18 mouse cellular contexts compared by ENCODE assay signal in the genomic region with DNA sequence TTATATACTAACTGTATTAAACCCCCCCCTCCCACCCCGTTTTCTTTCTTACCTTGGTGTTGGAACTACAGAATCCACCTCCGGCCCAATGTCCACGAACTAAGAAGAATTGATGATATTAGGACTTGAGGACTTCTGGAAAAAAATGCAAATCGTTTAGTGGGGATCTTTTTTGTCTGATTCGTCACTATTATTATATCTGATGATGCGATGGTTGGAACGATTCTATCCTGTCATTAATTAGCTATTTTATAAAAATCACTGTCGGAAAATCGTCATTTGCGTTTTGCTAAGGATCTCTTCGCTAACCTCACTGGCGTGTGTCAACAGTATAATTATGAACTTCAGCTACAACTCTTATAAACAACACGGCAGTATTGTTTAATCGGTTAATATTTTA. TPM values are rescaled to one million over a fixed set of nuclear protein-coding genes. Genes with fewer than 3 reads are reported as not detected.
A peak's percentile ranks its signal among the peaks of the same experiment; 100 is the strongest.
DNase-seq lines count a peak whose midpoint lies in the region; ATAC-seq and TF ChIP-seq lines count a peak whose summit lies in the region.
"Had no signal": no experiment of that assay in that cellular context is flagged by ENCODE, and none has a peak within 500 bp of the region (broad histone marks: within the 10 kb centered on the region; RNA-seq: fewer than 3 reads in every experiment).

No protein-coding gene starts in this region.

- no peak overlapping the region for H3K4me2 ChIP-seq in hindbrain, embryonic 16.5 days (ENCODE audit: low read length)
- H3K4me2 ChIP-seq in limb, embryonic 14.5 days (replicated peaks; ENCODE audit: low read depth, low read length, severe bottlenecking) = no peak overlapping the region
- peak overlapping the region; percentile 82; the same call in 1 of the 2 replicates for H3K4me2 ChIP-seq in embryonic facial prominence, embryonic 12.5 days (replicated peaks)

- no peaks in the 10 kb centered on the region for H3K9me3 ChIP-seq in hindbrain, embryonic 10.5 days
- H3K9me3 ChIP-seq in hindbrain, embryonic 16.5 days (ENCODE audit: control insufficient read depth, low read length) = no peaks in the 10 kb centered on the region
- no peaks in the 10 kb centered on the region for H3K9me3 ChIP-seq in limb, embryonic 14.5 days (ENCODE audit: control insufficient read depth, low read length)
- no peaks in the 10 kb centered on the region for H3K9me3 ChIP-seq in limb, embryonic 10.5 days (replicated peaks)
- no peaks in the 10 kb centered on the region for H3K9me3 ChIP-seq in embryonic facial prominence, embryonic 12.5 days
- H3K9me3 ChIP-seq: heart, embryonic 12.5 days had no signal

- TF ChIP-seq CTCF in brain, embryonic 14.5 days (IDR thresholded peaks at IDR 0.05; ENCODE audit: borderline replicate concordance, extremely low read depth, insufficient read depth, insufficient read length) = no peak

- peaks cover 69% of the 10 kb centered on the region for H3K27me3 ChIP-seq in hindbrain, embryonic 10.5 days (ENCODE audit: insufficient read depth, poor library complexity, severe bottlenecking)
- peaks cover 31% of the 10 kb centered on the region for H3K27me3 ChIP-seq in hindbrain, embryonic 16.5 days (replicated peaks; ENCODE audit: control insufficient read depth, insufficient read depth, low read length)
- H3K27me3 ChIP-seq in limb, embryonic 14.5 days (ENCODE audit: control insufficient read depth, insufficient read depth, low read length) = peaks cover 56% of the 10 kb centered on the region
- peaks cover 68% of the 10 kb centered on the region for H3K27me3 ChIP-seq in limb, embryonic 10.5 days (ENCODE audit: low read depth, poor library complexity, severe bottlenecking)
- H3K27me3 ChIP-seq in embryonic facial prominence, embryonic 12.5 days = peaks cover 49% of the 10 kb centered on the region

- 6% methylated on average over 14 of the region's 14 CpGs for WGBS in hindbrain, embryonic 10.5 days
- WGBS in hindbrain, embryonic 16.5 days = 6% methylated on average over 14 of the region's 14 CpGs
- WGBS in limb, embryonic 14.5 days = 5% methylated on average over 14 of the region's 14 CpGs
- 5% methylated on average over 14 of the region's 14 CpGs for WGBS in limb, embryonic 10.5 days
- 4% methylated on average over 14 of the region's 14 CpGs for WGBS in embryonic facial prominence, embryonic 12.5 days

- no peak for DNase-seq in hindbrain, embryonic 10.5 days (ENCODE audit: low spot score)
- no peak for DNase-seq in limb, embryonic 14.5 days (ENCODE audit: low spot score)
- no peak for DNase-seq in limb, embryonic 10.5 days (ENCODE audit: low spot score)
- peak; percentile 47 for DNase-seq in brain, embryonic 14.5 days (ENCODE audit: low read depth)
- no peak for DNase-seq in cerebellum, postnatal 36 days
- DNase-seq in frontal cortex, adult 2 months (ENCODE audit: extremely low spot score in 1 of 2, low spot score in 1 of 2) = no peak
- DNase-seq: adrenal gland, postnatal 25 days; cerebellum, adult 9-11 months; gastrocnemius, postnatal 36 days; liver; lung, postnatal 10 days; spleen, adult 18-20 months; thymus, postnatal 14 days had no signal

- H3K36me3 ChIP-seq in hindbrain, embryonic 10.5 days = no peaks in the 10 kb centered on the region
- no peaks in the 10 kb centered on the region for H3K36me3 ChIP-seq in hindbrain, embryonic 16.5 days (ENCODE audit: control insufficient read depth, insufficient read depth, low read length)
- H3K36me3 ChIP-seq in limb, embryonic 14.5 days (ENCODE audit: control insufficient read depth, insufficient read depth, low read length) = no peaks in the 10 kb centered on the region
- H3K36me3 ChIP-seq in limb, embryonic 10.5 days = no peaks in the 10 kb centered on the region
- H3K36me3 ChIP-seq in embryonic facial prominence, embryonic 12.5 days = no peaks in the 10 kb centered on the region
- H3K36me3 ChIP-seq: heart, embryonic 12.5 days had no signal

- H3K4me3 ChIP-seq in hindbrain, embryonic 10.5 days = peak overlapping the region; percentile 68; the same call in 1 of the 2 replicates
- H3K4me3 ChIP-seq in hindbrain, embryonic 16.5 days (ENCODE audit: low read length) = no peak overlapping the region
- peak overlapping the region; percentile 74; the same call in 1 of the 2 replicates for H3K4me3 ChIP-seq in limb, embryonic 14.5 days (replicated peaks; ENCODE audit: low read length)
- no peak overlapping the region for H3K4me3 ChIP-seq in limb, embryonic 10.5 days
- peak overlapping the region; percentile 17 for H3K4me3 ChIP-seq in embryonic facial prominence, embryonic 12.5 days

- peaks cover 57% of the 10 kb centered on the region for H3K4me1 ChIP-seq in hindbrain, embryonic 10.5 days (replicated peaks)
- peaks cover 38% of the 10 kb centered on the region for H3K4me1 ChIP-seq in hindbrain, embryonic 16.5 days (ENCODE audit: control insufficient read depth, insufficient read depth, low read depth, low read length)
- H3K4me1 ChIP-seq in limb, embryonic 14.5 days (ENCODE audit: control insufficient read depth, insufficient read depth, low read length) = 0 out of 2 replicates have a peak, but pooled peaks cover 22% of the 10 kb centered on the region
- H3K4me1 ChIP-seq in limb, embryonic 10.5 days = peaks cover 63% of the 10 kb centered on the region
- peaks cover 27% of the 10 kb centered on the region for H3K4me1 ChIP-seq in embryonic facial prominence, embryonic 12.5 days

- no peak overlapping the region for H3K27ac ChIP-seq in hindbrain, embryonic 10.5 days
- no peak overlapping the region for H3K27ac ChIP-seq in hindbrain, embryonic 16.5 days (ENCODE audit: low read depth, low read length)
- H3K27ac ChIP-seq in limb, embryonic 14.5 days (replicated peaks; ENCODE audit: low read depth, low read length) = no peak overlapping the region
- H3K27ac ChIP-seq in limb, embryonic 10.5 days = no peak overlapping the region
- H3K27ac ChIP-seq in embryonic facial prominence, embryonic 12.5 days = no peak overlapping the region
- H3K27ac ChIP-seq: stomach, postnatal 0 days had no signal

- no peak overlapping the region for H3K9ac ChIP-seq in hindbrain, embryonic 16.5 days (ENCODE audit: low read depth, low read length)
- H3K9ac ChIP-seq in limb, embryonic 14.5 days (ENCODE audit: low read depth, low read length, severe bottlenecking) = no peak overlapping the region
- no peak overlapping the region for H3K9ac ChIP-seq in embryonic facial prominence, embryonic 12.5 days

- no peak for ATAC-seq in hindbrain, embryonic 16.5 days
- no peak for ATAC-seq in limb, embryonic 14.5 days (ENCODE audit: low FRiP score, low read depth)
- no peak for ATAC-seq in embryonic facial prominence, embryonic 12.5 days (ENCODE audit: insufficient number of reproducible peaks, insufficient read depth, low FRiP score, low TSS enrichment)
- ATAC-seq: intestine, postnatal 0 days had no signal

- TF ChIP-seq POLR2A in limb, embryonic 14.5 days (IDR thresholded peaks at IDR 0.05; ENCODE audit: borderline replicate concordance, extremely low read depth, insufficient read depth, insufficient read length) = no peak
- no peak for TF ChIP-seq POLR2A in brain, embryonic 14.5 days (IDR thresholded peaks at IDR 0.05; ENCODE audit: borderline replicate concordance, extremely low read depth, insufficient read depth, insufficient read length, poor library complexity, severe bottlenecking)

RNA-seq across cellular contexts. Expression of gene Satb2, which starts 4.3 kb away (rescaled TPM):
- polyA plus RNA-seq in hindbrain, embryonic 10.5 days (2016; fragmentation: Nextera tagmentation; extraction: Ambion mirVana) = 0.98 and 1.3 TPM in 2 replicates
- 1.1 and 2.0 TPM in 2 replicates for polyA plus RNA-seq in hindbrain, embryonic 16.5 days (2015; fragmentation: Nextera tagmentation; extraction: Ambion mirVana)
- polyA plus RNA-seq in limb, embryonic 14.5 days (2012; rRNA removed) = 4.9 and 5.3 TPM in 2 replicates
- 5.0 and 5.3 TPM in 2 replicates for polyA plus RNA-seq in limb, embryonic 14.5 days (2014; fragmentation: Nextera tagmentation; extraction: Ambion mirVana)
- 1.1 and 2.2 TPM in 2 replicates for polyA plus RNA-seq in limb, embryonic 10.5 days (2016; fragmentation: Nextera tagmentation; extraction: Ambion mirVana)
- 7.9 and 12.2 TPM in 2 replicates for polyA plus RNA-seq in brain, embryonic 14.5 days (2012; rRNA removed)
- 18.9 and 22.2 TPM in 2 replicates for polyA plus RNA-seq in embryonic facial prominence, embryonic 12.5 days (2016; fragmentation: Nextera tagmentation; extraction: Ambion mirVana)
- 14.6 and 16.3 TPM in 2 replicates for polyA plus RNA-seq in frontal cortex, adult 2 months (2012; rRNA removed)

Comparison
In these comparisons a context has a peak if more than half of its experiments do, and no peak if none do; other contexts are left out.
1. H3K4me3 ChIP-seq: peak in hindbrain, embryonic 10.5 days (single experiment), limb, embryonic 14.5 days (single experiment) and embryonic facial prominence, embryonic 12.5 days (single experiment); none in hindbrain, embryonic 16.5 days (single experiment) and limb, embryonic 10.5 days (single experiment).